Mouse (Mus musculus) central nervous system, embryonic 11.5 days (tissue): Measurements from ENCODE around the gene Gm15093. TPM values are rescaled to one million over a fixed set of nuclear protein-coding genes. Genes with fewer than 3 reads are reported as not detected.

Experiments
- polyA plus RNA-seq: library from polyadenylated mRNA; depleted of rRNA; stranded (reverse); fragments of >200 nt; gene quantifications from 2 replicates; pipeline ENCODE4 v1.2.3, GENCODE M21; 2012; rRNA removed

Gm15093 gene
- polyA plus RNA-seq = not detected in 2 replicates

GRCm38 (mm10) chrX:149272077-149272476 lies at the start of gene Gm15093:
Gene Gm15093, plus strand, starts transcription at chrX:149272377.

Other genes starting within 250 kb of the Gm15093 start
- gene Ott, start 198.1 kb upstream of the Gm15093 start, polyA plus RNA-seq = not detected in 2 replicates
- not detected in 2 replicates for gene Gm15085, start 175.2 kb downstream of the Gm15093 start, polyA plus RNA-seq